Mouse (Mus musculus) kidney, postnatal 36 days (tissue): ENCODE data around the gene Gys1.

ENCODE experiments used
- DNase-seq, 2 experiments: peaks; one replicate each; pipeline ENCODE4 v3.0.0; 2021 to 2022; ENCODE audit warnings: mixed read lengths in 2 of 2

Gene Gys1

DNA sequence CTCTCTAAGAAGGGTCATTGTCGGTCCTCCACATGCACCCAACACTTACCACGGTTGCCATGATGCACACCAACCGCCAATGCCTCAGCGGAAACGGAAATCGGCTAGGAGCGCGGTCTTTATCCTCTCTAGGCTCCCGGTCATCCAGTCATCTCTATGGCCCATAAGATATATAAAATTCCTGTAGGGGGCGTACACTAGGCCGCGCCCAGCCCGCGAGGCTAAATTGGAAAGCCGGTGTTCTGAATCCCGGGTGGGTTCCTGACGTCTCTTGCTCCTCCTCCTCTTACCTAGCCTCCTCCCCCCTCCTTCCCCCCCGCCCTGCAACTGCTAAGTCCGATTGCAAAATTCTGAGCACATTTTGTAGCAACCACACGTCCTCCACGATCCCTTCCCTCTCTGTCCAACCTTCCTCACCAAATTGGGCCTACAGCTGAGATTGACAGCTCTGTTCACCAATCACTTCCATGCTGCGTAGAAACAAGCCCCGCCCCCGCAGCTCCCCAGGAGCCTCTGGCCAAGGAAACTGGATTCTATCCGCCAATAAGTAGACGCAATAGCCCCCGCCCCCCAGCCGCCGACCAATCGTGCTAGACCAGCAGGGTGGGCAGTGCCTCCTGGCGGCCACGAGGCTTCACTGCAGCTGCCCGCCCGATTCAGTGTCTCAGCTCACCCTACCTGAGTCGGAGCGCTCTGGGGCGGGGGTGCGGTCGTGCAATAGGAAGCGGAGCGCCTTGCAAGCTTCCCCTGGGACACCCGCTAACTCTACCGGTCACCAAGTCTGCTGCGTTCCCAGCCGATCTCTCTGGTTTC, at the start of gene Gys1:
Gys1 (plus strand) TSS at position 642 of the 813 bp plus-strand sequence.
- DNase-seq = peak; percentile 100

DNA sequence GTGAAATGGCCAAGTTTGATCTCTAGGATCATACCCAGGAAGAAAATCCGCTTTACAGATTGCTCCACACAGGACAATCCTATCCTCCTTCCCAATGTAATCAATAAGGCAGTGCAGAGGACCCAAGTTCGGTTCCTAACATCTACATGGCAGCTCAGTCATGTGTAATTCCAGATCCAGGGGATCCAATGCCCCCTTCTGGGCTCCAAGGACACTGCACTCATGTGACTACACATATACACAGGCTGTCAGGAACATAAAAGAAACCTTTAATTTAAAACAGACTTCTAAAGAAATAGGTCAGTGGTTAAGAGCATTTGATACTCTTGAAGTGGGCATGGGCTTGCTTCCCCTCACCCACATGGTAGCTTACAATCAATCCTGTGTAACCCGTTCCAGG, 48.6 kb upstream of the Gys1 start:
- no peak for DNase-seq

DNA sequence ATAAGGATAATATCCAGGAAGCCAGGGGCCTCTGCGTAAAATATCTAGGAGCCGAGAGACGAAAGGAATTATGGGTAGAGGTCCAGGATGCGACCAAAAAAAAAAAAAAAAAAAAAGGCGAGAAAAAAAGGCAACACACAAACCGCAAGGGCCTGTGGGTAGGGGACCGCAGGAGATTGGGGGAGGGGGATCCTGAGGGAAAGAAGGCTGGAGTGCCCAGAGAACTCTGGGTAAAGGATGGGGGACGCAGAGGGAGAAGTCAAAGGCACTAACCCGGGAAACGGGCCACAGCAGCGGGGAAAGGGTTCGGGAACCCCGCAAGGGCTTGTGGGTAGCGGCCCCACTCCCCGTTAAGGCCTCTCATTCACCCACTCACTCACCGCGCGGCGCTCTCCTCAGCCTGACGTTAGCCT, 39.5 kb upstream of the Gys1 start:
- DNase-seq = peak in 1 of 2 experiments; percentile 61

DNA sequence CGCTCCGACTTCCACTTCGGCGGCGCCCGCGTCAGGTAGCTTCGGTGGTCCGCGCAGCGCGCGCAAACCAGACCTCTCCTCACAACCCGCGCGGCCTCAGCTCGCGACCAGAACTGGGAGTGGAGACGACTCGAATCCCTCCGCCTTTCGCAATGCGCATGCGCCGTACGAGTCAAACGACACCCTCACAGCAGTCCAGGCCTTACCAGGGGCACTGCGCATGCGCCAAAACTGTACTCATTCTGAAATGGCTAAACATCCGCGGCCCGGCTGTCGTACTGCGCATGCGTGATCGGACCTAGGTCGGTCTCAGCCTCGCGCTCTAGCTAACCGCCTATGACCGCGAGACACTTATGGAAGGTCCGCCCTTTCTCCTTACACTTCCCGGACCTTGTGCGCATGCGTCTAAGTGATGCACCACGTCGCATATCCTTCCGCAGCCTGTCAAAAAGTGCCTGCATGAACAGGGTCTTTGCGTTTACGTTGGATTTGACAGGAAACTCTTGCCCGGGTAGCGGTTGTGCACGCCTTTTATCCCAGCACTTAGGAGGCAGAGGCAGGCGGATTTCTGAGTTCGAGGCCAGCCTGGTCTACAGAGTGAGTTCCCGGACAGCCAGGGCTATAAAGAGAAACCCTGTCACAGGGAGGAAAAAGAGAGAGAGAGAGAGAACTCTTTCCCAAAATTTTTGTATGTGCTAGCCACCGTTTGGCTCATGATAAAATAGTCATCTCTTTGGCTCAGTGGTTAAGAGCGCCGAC, 38.9 kb upstream of the Gys1 start, which contains the start of gene Snrnp70:
Snrnp70 (minus strand) TSS at position 165 of the 759 bp plus-strand sequence.
- DNase-seq = peak; percentile 100

DNA sequence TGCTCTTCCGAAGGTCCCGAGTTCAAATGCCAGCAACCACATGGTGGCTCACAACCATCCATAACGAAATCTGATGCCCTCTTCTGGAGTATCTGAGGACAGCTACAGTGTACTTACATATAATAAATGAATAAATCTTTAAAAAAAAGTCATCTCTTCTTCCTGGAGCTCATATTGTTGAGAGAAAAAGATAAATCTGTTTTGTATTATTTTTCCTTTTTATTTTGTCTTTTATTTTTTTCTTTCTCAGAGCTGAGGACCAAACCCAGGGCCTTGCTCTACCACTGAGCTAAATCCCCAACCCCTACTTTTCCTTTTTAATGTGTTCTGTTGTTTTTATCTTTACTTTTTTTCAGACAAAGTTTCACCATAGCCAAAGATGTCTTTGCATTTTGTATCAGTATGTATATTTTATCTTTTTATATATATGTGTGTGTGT, 38.3 kb upstream of the Gys1 start:
- DNase-seq = peak in 1 of 2 experiments; percentile 14

DNA sequence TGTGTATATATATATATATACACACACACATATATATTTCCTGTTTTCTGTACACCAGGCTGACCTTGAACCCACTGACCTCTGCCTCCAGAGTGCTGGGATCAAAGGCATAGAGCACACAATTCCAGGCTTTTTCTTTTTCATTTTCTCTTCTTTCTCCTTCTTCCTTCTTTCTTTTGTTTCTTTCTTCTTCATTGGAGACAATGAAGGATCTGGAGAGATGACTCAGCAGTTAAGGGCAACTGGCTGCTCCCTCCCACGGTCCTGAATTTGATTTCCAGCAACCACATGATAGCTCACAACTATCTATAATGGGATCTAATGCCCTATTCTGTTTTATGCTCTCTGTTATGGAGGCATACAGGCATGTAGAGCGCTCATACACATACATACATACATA, 37.9 kb upstream of the Gys1 start:
- no peak for DNase-seq

DNA sequence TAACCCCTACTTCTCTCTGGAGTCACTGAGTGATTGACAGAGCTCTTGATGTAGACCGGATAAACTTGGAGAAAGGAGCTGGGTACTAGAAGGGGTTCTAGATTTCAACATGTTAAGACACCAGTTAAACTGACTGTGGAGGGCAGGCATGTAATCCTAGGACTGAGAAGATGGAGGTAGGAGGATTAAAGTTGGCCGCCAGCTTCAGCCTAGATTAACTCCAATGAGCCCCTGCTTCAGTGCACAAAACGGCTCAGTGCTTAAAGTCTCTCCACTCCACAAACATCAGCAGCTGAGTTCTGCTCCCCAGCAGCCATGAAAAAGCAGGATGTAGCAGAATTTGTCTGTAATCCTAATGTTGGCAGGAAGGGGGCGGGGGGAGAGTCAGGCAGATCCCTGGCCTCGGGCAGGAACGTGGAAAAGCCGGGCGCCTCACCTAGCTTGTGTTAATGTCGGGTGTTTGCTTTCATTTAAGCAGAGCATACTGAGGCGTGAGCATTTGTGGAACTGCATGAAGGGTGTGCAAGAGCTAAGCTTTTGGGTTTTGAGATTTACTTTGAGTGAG, 33.0 kb upstream of the Gys1 start:
- DNase-seq = no peak

DNA sequence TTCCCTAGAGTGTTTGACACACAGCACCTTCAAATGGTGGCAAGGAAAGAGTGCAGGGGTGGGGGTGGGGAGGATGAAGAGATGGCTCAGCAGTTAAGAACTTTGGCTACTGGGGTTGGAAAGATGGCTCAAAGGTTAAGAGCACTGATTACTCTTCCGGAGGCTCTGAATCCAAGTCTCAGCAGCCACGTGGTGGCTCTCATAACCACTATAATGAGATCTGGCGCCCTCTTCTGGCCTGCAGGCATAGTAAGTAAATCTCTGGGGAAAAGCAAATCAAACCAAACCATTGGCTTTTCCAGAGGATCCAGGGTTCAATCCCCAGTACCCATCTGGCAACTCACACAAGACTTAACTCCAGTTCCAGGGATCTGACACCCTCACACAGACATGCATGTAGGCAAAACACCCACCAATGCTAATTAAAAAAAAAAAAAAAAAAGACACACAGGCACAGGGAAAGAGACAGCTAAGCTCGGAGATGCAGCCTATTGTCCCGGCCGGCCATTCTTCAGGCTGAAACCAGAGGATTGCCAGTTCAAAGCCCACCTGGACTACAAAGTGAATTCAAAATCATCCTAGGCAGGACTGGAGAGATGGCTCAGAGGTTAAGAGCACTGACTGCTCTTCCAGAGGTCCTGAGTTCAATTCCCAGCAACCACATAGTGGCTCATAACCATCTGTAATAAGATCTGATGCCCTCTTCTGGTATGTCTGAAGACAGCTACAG, 30.9 kb upstream of the Gys1 start:
- DNase-seq = peak; percentile 87 to 92

DNA sequence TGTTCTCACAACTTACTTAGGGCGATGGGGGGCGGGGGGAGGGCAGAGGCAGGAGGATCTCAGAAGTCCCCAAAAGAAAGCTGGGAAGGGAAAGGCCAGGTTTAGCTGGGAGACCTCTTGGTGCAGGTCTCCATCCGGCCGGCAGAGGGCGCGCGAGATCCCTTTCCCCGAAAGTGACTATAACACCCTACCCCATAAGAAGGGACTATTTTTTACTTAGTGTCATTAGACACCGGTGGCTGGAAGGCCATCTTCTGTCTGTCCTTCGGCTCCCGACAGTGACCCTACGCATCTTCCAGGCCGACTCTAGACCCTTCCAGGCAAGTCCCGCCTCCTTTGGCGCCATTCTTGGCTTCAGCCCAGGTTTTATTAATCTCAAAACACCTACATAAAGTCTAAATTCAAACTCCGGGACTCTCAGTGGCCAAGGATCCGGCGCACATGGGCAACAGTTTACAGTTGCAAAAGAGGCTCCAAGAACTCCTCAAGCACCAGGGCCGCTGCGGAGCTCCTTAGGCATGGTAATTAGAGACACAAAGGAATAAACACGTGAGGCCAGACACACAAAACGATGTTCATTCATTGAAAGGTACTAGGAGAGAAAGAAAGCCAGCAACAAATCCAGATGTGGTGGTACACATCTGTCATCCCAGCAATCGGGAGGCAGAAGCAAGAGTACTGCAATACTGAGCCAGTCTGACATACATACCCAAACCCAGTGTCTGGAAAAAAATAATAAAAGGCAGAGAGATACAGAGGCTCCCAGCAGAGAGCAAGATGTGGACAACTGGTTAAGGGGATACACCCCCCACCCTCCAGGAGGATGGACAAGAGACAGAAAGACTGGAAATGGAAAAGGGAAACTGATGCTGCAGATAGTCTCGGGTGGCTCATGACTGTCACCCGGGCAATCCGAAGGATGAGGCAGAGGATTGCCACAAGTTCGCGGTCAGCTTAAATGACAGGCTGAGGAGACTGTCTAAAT, 29.3 kb upstream of the Gys1 start, which contains the start of gene Kcna7:
Kcna7 (plus strand) TSS at position 563 of the 985 bp plus-strand sequence.
- peak; percentile 69 to 87 for DNase-seq

DNA sequence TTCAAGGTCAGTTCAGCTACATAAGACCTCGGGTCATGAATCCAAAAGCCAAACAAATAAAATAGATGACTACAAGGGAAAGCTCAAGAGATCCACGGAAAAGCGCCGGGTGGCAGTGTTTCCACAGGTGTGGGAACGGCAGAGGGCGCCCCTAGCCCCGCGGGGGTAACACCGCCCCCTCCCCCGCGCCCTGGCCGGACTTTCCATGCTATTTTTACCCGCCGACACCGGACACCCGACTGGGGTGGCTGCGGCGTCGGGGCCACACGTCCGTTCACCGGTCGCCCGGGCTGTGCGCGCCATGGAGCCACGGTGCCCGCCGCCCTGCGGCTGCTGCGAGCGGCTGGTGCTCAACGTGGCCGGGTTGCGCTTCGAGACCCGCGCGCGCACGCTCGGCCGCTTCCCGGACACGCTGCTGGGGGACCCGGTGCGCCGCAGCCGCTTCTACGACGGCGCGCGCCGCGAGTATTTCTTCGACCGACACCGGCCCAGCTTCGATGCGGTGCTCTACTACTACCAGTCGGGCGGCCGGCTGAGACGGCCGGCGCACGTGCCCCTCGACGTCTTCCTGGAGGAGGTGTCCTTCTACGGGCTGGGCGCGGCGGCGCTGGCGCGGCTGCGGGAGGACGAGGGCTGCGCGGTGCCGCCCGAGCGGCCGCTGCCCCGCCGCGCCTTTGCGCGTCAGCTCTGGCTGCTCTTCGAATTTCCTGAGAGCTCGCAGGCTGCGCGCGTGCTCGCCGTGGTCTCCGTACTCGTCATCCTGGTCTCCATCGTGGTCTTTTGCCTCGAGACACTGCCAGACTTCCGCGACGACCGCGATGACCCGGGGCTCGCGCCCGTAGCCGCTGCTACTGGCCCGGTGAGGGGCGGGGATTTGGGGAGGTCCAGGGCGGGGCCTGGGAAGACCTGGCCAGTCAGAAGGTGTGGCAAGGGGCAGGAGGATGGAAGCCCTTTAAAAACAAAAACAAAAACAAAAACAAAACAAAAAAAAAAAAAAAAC, 28.2 kb upstream of the Gys1 start:
- peak; percentile 45 to 75 for DNase-seq

DNA sequence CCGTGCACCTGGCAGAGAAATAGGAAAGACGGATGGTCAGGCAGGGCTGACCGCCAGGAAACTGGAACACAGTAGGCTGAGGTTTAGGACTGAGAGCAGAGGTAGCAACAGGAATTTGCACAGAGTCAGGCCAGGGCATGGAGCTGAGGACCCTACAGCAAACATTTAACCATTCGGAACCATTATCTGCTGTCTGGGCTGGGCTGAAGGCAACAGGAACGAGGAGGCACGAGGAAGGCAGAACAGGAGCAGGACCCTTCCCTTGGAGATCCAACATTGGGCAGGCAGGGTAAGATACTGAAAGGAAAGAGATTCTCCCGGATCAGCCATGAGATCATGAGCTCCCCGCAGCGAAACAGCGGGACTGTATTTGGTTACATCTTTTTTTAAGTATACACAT, 26.8 kb upstream of the Gys1 start:
- no peak for DNase-seq

DNA sequence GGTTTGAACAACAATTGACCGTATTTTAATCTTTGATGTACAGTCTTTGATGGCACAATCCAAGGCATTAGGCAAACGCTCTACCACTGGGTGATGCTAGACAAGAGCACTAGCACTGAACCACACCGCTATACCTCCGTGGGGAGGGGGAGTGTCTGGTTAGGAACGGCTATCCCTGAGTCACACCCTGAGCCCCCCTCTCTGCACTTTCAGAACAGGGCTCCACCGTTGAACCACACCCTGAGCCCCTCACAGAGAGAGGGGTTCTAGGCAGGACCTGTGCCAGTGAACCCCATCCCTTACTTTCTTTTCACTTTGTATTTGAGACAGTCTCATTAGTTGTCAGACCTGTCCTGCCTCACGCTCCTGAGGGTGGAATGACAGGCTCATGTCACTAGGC, 26.3 kb upstream of the Gys1 start:
- DNase-seq = no peak

DNA sequence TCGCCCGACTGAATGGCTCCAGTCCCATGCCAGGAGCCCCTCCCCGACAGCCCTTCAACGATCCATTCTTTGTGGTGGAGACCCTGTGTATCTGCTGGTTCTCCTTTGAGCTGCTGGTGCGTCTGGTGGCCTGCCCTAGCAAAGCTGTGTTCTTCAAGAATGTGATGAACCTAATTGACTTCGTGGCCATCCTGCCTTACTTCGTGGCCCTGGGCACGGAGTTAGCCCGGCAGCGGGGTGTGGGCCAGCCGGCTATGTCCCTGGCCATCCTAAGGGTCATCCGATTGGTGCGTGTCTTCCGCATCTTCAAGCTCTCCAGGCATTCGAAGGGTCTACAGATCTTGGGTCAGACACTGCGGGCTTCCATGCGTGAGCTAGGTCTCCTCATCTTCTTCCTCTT, 25.7 kb upstream of the Gys1 start:
- DNase-seq = no peak

DNA sequence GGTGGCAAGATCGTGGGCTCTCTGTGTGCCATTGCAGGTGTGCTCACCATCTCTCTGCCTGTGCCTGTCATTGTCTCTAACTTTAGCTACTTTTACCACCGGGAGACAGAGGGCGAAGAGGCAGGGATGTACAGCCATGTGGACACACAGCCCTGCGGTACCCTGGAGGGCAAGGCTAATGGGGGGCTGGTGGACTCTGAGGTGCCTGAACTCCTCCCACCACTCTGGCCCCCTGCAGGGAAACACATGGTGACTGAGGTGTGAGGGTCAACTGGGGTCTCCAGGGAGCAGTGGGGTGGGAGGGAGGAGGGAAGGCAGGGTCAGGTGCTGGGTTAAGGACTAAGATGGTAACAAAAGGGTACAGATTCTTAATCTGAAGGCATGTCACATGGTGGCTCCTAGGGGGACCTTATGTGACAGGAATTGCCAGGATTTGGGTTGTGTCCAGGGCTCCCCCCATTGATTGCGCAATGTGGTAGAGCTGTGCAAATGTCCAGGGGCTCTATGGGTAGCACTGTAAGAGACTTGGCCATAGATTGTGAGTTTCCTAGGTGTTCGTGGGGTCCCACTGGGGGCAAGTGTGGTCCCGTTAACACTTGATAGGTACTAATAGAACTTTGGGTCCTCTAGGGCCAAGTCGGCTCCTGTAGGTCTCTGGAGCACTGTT, 25.0 kb upstream of the Gys1 start:
- DNase-seq = no peak

DNA sequence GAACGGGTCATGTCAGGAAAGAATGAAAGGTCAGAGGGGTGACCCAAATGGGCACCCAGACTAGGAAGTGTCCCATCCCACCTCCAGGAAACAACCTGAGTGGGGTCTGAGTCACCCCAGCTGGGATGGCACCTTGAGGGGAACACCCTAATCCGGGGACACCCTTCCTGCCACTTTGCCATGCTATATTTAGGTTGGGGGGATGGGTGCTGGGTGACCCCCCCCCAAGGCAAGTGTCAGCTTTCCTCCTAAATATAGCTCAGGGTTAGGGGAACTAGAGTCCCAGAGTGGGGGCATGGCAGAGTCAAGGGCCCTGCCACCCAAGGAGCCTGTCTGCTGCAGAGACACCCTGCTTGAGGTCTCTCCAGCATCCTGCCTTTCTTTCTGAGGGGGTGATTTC, 22.2 kb upstream of the Gys1 start:
- no peak for DNase-seq

DNA sequence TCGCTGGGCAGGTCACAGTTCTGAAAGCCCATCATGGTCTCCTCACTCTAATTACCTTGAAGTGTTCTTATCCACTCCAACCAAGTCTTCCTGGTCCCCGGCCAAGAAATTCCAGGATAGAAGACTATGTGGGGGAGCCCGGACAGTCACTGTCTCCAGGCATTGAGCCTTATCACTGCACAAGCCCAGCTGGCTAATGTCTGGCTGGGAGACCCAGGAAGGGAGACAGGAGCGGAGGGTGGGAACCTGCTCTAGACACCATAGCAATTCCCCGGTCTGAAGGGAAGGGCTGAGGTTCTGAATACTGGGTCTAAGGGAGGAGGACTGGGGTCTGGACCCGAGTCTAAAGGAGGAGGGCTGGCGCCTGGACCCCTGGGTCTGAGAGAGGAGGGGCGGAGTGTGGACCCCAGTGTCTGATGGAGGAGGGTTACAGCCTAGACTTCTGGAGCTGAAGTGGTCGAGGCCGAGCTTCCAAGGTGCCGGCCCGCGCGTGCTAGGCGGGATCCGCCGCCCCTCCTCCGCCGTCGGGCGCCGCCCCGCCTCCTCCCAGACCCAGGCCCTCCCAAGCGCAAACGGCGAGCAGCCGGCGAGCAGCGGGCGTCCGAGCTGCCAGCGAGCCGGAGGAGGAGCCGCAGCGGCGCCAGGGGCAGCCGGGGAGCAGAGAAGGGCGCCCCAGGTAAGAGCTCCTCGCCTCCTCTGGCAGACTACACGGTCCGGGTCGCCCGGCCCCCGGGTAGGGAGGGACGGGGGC, 21.4 kb upstream of the Gys1 start, which contains the start of gene Ntf5:
Ntf5 (plus strand) TSS at position 583 of the 751 bp plus-strand sequence.
- peak; percentile 20 to 55 for DNase-seq

DNA sequence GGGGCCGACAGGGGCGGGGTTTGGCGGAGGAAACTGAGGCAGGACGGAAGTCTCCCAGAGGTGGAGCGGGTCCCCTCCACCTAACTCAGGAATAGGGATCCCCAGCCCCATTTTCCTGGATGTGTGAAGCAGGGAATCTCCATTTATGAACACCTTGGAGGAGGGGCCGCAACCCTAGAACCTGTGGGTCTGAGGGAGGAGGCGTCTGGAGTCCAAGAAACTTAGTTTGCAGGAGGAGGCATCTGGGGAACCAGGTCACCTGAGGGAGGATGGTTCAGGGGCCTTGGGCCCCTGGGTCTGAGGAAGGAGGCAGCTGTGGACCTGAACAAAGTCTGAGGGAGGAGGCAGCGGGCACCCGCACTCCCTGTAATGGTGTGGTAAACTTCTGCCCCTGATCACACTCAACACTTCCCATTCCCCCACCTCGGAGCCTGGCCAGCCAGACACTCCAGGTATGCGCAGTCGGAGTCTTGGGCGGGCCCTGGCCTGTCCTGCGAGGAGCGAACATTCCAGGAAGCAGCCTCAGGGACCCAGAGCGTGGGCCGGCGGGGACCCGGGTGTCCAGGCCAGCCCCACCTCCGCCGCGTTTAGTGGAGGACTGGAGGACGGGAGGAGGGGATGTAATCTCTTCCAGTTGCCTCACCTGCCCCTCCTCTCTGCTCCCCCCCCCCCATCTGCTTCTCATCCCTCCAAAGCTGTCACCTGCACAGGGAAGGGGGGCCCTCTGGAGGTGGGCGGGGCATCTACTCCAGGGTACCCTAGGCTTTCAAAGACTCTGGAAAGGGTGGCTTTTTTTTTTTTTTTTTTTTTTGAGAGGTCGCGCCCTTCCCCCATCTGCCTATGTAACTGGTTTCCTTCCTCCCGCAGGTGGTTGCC, 20.5 kb upstream of the Gys1 start:
- peak in 1 of 2 experiments; percentile 27 for DNase-seq
